Mouse (Mus musculus) adrenal gland, adult 18-20 months (tissue): ENCODE measurements around the gene Gpr84. TPM values are rescaled to one million over a fixed set of nuclear protein-coding genes. Genes with fewer than 3 reads are reported as not detected.
"Not testable (repeated sequence)": the region's sequence is repeated elsewhere in the genome, so short reads cannot be mapped to it uniquely, and the experiment has no call there.

Experiments used
- DNase-seq, 2 experiments: peaks; one replicate each; pipeline ENCODE4 v3.0.0; 2021 to 2022; ENCODE audit warnings: low spot score in 2 of 2
- total RNA-seq, 2 experiments: library from RNA; stranded (reverse); gene quantifications; 1 replicate in 1 of 2; 2 replicates in 1 of 2; pipeline ENCODE4 v1.2.3; 2021

The Gpr84 gene
- total RNA-seq, 2 experiments from 2014 or later = not detected

- no peak for DNase-seq
Observed at GRCm38 (mm10) chr15:103292673-103293345, 17.6 kb downstream of the Gpr84 start.

DNA sequence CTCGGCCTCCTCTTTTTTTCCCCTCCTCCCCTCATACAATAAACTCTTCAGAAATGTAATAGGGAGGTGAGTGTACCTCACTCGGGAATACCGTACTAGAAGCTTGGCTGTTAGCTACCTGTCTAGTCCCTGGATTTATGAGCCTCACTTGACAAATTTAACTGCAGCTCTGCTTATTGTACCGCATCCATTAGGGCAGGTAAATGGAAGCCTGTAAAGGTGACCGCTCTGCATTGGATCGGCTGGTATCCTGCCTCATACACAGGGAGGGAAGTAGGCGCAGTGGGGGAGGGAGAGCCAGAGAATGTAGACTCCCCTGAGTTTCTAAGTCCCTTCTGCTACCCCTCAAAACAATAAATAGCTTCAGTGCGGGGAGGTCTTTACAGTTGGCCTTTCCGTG is 19.6 kb downstream of the Gpr84 start:
- no peak for DNase-seq

DNA sequence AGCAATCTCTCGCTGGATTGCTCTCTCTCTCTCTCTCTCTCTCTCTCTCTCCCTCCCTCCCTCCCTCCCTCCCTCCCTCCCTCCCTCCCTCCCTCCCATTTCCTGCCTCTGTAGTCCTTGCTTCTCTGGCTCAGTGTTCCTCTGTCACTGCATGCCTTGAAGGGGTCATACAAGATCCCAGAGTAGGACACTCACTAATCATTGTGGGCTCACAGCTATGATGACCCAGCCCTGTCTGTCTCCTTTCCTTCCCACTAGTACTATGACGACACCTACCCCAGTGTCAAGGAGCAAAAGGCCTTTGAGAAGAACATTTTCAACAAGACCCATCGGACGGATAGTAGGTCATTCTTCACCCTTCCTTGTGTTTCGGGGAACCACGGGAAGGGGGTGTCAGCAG is 20.0 kb downstream of the Gpr84 start:
- no peak for DNase-seq

DNA sequence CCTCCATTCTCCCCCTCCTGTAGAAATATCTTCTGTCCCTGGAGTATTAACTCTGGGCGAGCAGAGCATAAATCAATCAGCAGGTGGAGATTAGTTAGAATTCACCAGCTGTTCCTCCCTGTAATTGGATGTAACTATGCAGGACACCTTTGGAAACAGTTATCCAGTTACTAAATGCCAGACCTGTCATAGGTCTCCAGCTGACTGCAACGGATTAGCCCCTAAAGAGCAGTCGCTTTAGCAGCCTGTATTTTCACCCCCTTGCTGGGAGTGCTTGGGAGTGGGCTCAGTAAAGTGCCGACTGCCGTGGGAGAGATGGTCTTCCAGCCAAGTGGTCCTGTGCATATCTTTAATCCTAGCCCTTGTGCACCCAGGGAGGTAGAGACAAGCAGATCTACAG is 20.8 kb downstream of the Gpr84 start:
- no peak for DNase-seq

DNA sequence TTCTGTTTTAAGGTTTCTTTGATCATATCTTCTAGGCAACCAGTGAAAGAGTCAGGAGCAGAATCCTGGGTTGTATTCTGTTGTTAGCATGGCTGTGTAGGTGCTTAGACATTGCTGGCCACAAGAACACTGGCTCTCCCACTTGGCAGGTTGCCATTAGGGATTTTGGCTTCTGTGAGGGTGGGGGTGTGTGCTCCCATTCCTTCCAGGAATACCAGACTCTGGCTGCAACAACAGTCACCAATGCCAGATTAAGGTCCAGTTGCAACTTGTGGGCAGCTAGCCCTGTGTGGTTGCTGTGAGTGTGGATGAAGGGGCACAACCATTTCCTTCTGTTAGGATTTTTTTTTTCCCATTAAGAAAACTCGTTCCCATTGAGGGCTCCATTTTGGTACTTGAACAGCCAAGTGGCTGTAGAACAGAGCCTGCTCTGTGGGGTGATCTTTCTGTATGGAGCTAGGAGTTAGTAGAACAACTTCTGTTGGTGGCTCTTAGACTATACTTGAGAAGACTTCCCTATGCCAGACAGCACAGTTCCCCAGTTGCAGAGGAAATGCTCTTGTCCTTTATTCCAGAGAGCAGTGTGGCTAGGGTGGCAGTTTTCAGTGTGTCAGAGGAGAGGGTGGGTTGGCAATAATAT is 24.5 kb downstream of the Gpr84 start:
- peak in 1 of 2 experiments; percentile 32 for DNase-seq

DNA sequence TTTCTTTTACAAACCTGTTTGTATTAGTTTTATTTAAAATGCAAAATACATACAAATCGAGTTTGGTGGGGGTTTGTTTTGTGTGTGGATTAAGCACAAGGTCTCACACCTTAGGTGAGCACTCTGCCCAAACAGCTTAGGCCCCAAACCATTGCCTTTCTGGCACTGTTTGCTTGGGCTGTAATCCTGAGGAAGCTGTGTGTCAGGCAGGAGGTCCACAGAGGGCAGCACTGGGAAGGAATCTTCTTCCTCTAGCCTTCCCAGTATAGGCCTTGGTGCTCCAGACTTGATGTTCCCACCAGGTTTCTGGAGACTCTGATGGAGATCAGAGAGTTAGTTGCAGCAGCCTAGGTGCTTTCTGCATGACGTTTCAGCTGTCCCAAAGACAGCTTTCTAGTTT is 25.8 kb downstream of the Gpr84 start:
- no peak for DNase-seq

DNA sequence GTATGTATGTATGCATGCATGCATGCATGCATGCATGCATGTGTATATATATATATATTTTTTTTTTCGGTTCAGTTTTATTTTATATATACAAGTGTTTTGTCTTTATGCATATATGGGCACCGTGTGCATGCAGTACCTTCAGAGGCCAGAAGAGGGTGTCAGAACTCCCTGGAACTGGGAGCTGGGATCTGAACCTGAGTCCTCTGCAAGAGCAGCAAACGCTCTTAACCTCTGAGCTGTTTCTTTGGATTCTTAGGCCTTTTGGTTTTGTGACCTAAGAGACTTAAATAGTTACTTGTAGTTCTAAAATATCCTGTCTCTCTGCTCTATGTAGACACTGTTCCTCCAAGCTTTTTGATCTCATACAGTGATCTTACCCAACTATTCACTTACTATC is 26.3 kb downstream of the Gpr84 start:
- peak; percentile 52 to 63 for DNase-seq

GRCm38 (mm10) chr15:103281465-103282205 is 28.8 kb downstream of the Gpr84 start:
- DNase-seq = no peak

DNA sequence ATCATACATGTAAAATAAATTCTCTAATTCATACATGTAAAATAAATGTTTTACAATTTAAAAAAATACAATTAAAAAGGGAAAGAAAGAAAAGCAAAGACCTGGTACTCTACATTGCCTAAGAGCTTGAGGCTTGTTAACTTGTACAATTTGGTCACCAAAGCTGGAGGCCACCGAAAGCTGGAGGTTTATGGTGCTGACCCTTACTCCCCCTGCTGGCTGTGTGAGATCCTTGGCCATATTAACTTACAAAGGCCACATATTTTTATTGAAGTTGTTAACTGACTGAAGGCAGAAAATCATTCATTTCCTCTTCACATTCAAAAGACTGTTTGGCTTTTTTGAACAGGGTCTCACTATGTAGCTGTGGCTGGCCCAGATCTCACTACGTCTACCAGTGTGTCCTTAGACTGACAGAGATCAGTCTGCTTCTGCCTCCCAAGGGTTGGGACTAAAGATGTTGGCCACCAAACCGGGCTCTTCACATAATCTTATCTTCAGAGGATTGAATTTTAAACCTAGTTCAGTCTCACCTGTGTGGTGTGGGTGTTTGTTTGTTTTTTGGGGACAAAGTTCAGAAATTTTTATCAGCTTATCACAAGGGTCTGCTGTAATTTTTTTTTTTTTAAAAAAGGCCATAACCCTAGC is 29.5 kb downstream of the Gpr84 start:
- DNase-seq = no peak

- no peak for DNase-seq
Observed at GRCm38 (mm10) chr15:103279750-103280149, 30.7 kb downstream of the Gpr84 start.

DNA sequence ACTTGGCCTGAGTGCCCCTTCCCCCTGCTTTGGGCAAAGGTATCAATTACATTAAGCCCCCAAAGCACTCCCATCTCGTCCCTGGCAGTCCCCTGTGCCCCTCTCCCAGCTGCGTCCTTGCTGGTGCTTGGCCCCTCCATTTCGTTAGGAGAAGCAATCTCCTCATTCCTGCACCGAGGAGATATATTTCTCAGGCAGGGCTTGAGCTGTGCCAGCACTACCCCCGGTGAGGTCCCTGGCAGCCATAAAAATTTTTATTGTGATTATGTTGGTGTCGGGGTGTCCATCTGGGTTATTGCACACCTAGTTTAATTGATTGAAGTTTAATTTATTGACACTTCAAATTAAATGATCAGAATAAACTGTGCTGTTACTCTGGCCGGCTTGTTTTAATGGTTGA is 32.5 kb downstream of the Gpr84 start:
- no peak for DNase-seq

GRCm38 (mm10) chr15:103275943-103276342 is 34.5 kb downstream of the Gpr84 start:
- not testable (repeated sequence) for DNase-seq

GRCm38 (mm10) chr15:103272419-103273279 is 37.8 kb downstream of the Gpr84 start, which contains the start of gene Copz1:
Gene Copz1 (plus strand): TSS chr15:103272714.
- peak; percentile 81 for DNase-seq

DNA sequence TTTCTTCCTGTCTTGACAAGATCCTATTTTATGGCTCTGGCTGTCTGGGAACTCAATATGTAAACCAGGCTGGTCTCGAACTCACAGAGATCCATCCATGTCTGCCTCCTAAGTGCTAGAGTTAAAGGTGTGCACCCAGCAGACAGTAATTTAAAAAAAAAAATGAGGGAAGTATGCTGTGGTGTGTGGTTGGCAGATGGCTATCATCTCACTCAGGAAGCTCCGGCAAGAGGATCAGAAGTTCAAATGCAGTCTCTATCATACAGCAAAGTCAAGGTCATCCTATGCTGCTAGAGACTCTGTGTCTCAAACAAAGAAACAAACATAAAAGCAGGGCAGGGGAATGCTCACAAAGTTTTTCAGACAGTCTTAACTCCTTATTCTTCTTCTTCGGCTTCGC is 41.5 kb downstream of the Gpr84 start:
- no peak for DNase-seq

GRCm38 (mm10) chr15:103264794-103265193 is 45.6 kb downstream of the Gpr84 start:
- DNase-seq = no peak

DNA sequence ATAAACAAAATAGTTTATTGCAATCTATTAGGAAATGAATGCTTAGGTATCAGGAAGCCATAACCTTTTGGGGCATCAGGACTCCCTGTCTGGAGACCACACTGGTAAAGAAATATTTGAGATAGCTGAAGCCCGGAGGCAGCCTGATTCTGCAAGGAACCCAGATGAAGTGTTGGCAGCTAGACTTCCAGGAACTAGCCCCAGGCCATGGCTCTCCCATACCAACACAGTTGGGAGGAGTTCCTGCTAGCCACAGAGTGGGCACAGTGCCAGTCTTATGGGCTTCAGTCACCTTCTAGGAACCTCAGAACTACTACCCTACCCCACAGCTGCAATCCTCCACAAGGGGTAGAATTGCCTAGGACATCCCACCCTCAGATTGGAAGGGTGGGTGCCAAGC is 50.4 kb downstream of the Gpr84 start:
- DNase-seq = no peak

DNA sequence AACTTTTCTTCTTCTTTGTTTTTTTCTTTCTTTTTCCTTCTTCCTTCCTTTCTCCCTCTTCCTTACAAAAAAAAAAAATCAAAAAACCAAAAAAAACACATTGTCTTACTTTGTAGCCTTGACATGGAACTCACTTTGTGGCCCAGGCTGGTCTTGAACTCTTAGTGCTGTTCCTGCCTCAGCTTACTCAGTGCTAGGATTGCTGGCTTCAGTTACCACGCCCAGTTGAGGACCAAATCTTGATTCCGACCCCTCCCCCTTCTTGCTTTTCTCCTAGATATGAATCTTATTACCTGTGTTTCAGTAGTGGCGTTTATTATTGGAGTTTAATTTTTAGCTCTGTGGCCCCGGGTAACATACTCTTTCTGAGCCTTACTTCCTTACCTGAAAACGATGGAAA is 51.2 kb downstream of the Gpr84 start:
- no peak for DNase-seq
